Mouse (Mus musculus): ENCODE results near the gene Pced1a.
"Not testable (repeated sequence)": the region's sequence is repeated elsewhere in the genome, so short reads cannot be mapped to it uniquely, and the experiment has no call there.

Pced1a gene

GRCm38 (mm10) chr2:130390993-130391625 is 33.4 kb downstream of the Pced1a start:
- in situ Hi-C loops (cut with MboI) = no loop called here

GRCm38 (mm10) chr2:130388796-130389195 is 35.7 kb downstream of the Pced1a start:
- in situ Hi-C loops (cut with MboI) = no loop called here

GRCm38 (mm10) chr2:130386212-130386611 is 38.3 kb downstream of the Pced1a start:
- in situ Hi-C loops (cut with MboI) = no loop called here

DNA sequence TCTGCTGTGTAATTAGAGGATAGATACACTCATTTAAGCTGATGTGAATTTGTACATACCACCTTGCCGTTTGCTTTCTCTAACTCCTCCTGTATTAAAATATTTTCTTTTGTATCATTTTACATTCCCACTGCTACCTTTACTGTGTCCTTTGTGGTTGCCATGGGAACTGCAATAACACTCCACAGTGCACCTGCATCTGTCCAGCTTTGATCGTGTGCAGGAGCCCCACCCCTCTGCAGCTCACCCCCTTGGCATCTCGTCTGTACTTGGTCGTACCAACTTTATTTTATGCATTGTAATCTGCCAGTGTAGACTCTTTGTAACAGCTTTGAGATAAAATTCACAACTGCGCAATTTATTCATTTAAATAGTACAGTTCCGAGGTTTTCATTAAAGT is 40.6 kb downstream of the Pced1a start:
- in situ Hi-C loops (cut with MboI) = no loop called here

DNA sequence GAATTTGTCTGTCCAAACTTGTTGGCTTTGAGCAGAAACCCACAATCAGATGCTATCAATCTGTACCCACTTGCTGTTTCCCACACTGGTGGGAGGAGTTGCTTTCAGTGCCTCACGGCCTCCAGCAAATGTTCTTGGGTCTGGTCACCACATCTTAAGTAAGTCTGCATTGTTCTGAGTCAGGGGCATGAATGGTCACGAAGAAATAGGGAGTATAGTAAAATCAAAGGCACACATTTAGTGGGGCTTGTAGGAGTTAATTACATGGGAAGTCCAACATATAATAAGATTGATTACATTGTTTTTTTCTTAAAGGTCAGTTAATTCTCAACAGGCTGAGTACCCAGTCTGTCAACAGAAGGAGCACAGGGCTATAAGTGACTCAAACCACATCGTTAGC is 41.3 kb downstream of the Pced1a start:
- in situ Hi-C loops (cut with MboI) = no loop called here

GRCm38 (mm10) chr2:130374951-130375350 is 49.5 kb downstream of the Pced1a start:
- in situ Hi-C loops (cut with MboI) = no loop called here

DNA sequence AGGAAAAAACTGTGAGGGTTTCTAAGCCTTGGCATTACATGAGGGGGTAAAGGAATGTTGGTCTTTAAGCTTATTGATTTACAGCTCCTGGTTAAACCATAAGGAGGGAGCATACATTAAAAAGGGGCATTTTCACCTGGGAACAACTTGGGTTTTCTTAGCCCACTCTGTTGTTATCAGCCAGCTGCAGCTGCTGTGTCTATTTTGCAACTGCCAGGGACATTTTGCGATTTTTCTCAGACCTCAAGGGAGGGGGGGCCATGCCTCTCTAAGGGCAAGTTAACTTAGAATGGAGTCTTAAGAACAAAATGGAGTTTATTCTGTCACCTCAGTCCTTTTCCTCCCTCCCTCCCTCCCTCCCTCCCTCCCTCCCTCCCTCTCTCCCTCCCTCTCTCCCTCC is 51.5 kb downstream of the Pced1a start:
- in situ Hi-C loops (cut with MboI) = not testable (repeated sequence)

DNA sequence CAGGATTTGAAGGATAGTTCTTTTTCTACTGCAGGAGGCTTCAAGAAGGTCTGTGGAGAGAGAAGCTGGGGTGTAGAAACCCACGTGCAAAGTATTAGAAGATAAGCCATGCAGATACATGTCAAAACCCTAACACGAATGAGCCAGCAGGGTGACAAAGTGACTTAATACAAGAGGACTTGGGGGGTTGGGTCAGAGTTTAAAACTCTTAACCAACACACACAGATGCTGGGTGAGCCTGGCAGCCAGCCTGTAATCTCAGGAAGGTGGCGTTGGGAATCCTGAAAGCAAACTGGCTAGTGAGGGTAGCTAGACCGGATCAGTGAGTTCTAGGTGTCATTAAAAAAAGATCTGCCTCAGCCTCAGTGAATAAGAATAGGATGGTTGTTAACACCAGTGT is 57.1 kb downstream of the Pced1a start:
- in situ Hi-C loops (cut with MboI) = no loop called here
